Mouse (Mus musculus) hematopoietic multipotent progenitor cell, adult 10-12 weeks (in vitro differentiated cells): Measurements from ENCODE around the gene Ctse. TPM values are rescaled to one million over a fixed set of nuclear protein-coding genes. Genes with fewer than 3 reads are reported as not detected.

Experiments
- polyA plus RNA-seq: library from polyadenylated mRNA; stranded (reverse); fragments of >175 nt; gene quantifications from 2 replicates; pipeline ENCODE4 v1.2.3, GENCODE M21; 2012; ENCODE audit warnings: low replicate concordance

Gene Ctse
- polyA plus RNA-seq: 52.7 and 125 TPM in 2 replicates

DNA sequence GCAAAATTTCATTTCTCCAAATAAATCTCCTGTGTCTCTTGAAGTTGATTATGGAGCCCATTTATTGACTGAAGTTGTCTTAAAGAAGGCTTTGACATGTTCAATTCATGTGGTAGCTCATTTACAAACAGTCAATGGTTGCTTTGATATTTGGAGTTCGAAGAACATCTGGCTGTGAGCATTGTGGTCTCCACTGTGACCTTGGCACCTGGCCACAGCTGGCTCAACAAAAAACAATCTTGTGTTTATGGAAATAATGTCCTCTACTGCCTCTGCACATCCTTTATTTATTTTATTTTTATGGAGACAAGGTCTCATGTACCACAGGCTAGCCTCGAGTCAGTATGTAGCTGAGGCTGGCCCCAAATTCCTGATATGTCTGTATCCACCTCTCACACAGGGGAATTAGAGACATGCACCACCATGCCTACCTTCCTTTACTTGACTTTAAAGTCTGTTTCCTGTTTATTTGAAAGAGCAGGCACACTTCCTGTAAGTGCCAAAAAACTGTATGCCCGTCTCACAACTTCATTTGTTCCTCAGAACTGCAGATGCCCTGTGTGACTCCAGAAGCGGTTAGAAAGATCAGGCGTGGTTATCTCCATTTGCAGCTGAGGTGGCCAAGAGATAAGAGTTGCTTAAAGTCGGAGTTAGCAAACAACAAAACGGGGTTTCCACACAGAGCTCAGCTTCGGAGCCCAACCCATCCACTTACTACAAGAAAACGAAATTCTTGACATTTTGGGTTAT lies at the start of gene Ctse:
Gene Ctse, plus strand, starts transcription at position 516 of the 750 bp plus-strand sequence.

DNA sequence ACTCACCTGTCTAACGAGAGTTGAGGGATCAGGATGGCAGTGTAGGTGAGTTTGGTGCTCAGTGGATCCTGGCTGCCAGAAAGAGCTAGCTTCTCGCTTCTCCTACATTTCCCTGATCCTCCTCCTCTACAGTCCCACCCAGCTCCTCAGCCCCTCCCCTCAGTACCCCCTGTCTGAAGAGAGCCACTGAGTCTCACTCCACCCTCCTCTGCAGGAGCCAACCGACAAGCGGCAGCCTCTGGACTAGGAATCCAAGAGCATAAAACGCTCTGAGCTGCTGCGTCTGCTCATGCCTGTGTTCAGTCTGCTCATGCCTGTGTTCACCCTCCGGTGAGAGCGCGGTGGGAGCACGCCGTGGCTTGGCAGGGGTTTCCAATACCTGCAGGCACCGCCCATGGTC lies 39.2 kb upstream of the Ctse start, which contains the start of gene Avpr1b:
Gene Avpr1b, plus strand, starts transcription at position 335 of the 400 bp plus-strand sequence.

DNA sequence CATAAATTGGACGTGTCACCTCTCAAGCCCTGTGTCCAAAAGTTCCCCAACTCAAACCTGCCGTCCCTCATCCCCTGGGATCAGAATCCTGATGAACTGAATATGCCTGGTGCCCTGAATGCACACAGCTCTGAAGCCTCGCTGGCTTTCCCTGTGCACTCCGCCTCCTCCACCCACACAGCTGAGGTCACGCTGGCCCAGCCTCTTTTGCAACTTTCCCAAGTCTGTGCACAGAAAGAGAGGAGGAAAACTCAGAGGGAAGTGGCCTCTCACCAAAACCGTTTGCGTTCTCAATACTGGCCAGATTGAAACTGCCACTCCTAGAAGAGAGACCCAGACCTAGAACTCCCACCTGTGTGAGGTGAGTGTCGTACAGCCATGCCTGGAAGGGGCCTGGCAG lies 50.4 kb downstream of the Ctse start, which contains the start of gene Rab7b:
Gene Rab7b, plus strand, starts transcription at position 221 of the 400 bp plus-strand sequence.

Other genes with a start within 250 kb of the Ctse start
- 10.7 and 14.6 TPM in 2 replicates for gene Srgap2, start 111.0 kb upstream of the Ctse start, polyA plus RNA-seq
- 0.52 and 0.72 TPM in 2 replicates for gene Fam72a, start 110.4 kb upstream of the Ctse start, polyA plus RNA-seq
- not detected in 2 replicates for gene Avpr1b, start 39.1 kb upstream of the Ctse start, polyA plus RNA-seq
- gene Rab7b, start 50.4 kb downstream of the Ctse start, polyA plus RNA-seq: 0.73 and 1.7 TPM in 2 replicates
- not detected in 2 replicates for gene Slc26a9, start 105.7 kb downstream of the Ctse start, polyA plus RNA-seq
- 0.02 and 0.04 TPM in 2 replicates for gene Pm20d1, start 159.1 kb downstream of the Ctse start, polyA plus RNA-seq
- 10.0 and 29.0 TPM in 2 replicates for gene Slc41a1, start 189.2 kb downstream of the Ctse start, polyA plus RNA-seq
- gene Rab29, start 228.9 kb downstream of the Ctse start, polyA plus RNA-seq: 6.6 and 16.2 TPM in 2 replicates